Mouse (Mus musculus) right cerebral cortex, adult 2 months (tissue): ENCODE measurements around the gene Tmem156.
"Not testable (repeated sequence)": the region's sequence is repeated elsewhere in the genome, so short reads cannot be mapped to it uniquely, and the experiment has no call there.

Experiments used
- DNase-seq, 2 experiments: peaks; one replicate each; pipeline ENCODE4 v3.0.0; 2021 to 2022; ENCODE audit warnings: low spot score in 2 of 2

Tmem156 gene

DNA sequence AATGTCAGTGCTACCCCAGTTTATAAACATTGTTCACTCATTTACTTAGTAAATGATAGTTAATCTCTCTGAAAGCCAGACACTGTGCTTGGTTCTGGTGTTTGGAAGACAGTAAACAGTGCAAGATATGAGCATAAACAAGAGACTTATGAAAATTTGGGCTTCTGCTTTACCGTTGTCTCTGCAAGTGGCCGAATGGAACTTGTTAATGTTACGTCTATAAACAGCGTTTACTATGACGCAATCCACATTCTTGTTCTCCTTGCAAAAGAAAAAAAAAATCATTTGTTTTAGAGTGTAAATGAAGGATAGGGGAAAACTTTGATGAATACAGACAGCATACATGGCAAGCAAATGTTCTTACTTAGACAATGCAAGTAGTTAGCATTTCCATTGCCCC, at the start of gene Tmem156:
Tmem156 (minus strand) TSS at position 212 of the 400 bp plus-strand sequence.
- no peak for DNase-seq

DNA sequence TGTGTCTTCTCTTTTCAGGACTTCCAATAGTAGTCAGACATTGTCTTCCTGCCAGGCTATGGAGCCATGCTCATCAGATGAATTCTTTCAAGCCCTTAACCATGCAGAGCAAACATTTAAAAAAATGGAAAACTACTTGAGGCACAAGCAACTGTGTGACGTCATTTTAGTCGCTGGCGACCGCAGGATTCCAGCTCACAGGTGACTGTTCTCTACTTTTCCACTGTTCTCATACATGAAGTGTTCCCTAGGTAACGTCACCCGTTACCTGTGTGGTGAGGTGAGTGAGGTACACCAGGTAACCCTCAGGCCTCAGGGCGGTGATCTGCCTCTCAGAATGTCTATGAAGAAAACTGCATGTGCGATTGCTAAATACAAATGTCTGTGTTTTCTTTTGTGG, 49.3 kb upstream of the Tmem156 start:
- no peak for DNase-seq

DNA sequence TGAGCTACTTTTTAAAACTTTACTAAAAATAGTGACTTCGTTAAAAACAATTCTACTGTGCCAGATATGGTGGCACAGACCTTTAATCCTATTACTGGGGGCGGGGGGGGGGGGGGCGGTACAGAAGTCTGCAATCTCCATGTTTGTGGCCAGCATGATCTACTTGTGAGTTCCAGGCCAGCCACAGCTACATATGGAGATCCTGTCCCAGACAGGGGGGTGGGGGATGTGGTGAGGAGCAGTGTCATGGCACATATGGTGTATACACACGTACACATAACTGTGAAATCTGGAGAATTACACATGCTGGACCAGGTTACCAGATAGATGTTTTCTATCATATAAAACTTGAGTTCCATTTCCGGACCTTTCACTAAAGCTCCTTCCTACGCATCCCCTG, 45.1 kb upstream of the Tmem156 start:
- no peak for DNase-seq

DNA sequence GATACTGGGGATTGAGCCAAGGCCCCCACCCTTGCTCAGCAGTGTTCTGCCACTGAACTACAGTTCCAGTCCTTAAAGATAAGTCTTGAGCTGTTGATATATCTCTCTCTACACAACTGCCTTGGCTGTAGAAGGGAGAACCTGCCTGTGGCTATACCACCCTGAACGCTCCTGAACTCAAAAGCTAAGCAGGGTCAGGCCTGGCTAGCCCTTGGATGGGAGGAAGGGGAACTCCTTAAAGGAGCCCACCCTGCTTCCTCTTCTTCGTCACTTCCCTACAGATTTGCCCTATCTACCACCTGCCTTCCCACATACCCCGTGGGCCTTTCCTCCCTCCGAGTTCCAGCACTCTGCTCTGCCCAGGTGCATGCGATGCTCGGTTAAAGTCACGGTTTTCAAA, 44.2 kb upstream of the Tmem156 start:
- no peak for DNase-seq

DNA sequence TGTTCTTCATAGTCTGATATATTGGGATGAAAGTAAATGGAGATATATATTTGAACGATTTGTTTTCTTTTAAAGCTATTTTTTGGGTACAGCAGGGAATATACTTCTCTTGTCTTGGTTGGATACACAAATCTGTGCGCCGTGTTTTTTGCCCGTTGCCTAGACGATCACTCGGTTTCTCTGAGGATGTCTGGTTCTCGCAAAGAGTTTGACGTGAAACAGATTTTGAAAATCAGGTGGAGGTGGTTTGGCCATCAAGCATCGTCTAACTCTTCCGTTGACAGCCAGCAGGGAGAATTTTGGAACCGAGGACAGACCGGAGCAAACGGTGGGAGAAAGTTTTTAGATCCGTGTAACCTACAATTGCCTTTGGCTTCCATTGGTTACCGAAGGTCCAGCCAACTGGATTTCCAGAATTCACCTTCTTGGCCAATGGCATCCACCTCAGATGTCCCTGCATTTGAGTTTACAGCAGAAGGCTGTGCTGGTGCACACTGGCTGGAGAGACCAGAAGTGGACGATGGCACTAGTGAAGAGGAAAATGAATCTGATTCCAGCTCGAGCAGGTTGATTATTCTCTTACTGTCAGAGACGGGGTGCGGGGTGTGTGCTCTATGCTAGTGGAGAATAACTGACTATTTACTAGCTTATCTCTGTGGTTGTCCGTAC, 39.4 kb upstream of the Tmem156 start:
- peak; percentile 40 to 58 for DNase-seq

DNA sequence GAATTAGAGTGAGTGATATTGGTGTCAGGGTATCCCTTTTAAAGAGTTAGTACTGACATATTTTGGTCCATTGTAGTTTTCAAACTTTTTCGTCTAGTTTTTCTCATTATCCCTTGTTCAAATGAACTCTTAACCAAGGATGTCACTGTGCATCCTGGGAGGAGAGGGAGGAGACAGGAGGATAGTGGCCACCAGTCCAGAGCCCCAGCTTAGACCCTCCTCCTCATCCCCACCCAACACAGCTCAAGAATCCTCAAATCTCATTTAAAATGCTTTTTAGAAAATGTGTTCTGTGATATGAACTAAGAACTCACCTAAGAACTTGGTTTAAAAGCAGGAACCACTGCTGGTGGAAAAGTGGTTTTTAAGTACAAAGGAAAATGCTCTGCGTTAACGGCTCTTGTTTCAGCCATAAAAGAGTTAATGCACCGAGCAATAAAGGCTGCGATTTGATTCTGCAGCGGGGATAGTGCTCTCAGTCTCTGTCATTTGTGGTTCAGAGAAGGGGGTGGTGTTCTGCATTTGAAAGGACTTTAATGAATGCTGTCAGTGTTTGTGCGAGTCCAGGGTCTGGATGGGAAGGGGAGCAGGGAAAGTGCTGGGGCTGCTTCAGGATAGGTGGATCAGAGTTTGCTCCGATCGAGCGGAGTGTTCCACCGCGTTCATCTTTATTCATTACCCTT, 38.7 kb upstream of the Tmem156 start:
- peak in 1 of 2 experiments; percentile 50 for DNase-seq

DNA sequence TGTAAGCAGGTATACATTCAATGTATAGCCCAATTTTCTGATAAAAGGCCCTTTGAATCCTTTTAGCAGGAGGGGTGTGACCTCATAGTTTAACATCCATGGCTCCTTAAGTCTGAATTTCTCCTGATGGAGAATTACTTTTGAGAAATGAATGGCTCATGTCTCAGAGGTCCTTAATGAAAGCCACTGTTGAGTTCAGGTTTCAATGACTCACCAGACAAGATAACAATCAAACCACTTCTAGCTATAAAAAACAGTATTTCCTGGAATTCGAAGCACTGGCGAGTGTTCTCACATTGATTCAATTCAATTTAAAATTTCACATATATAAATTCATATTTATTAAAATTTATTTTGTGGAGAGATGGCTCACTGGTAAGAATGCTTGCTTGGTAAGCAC, 36.5 kb upstream of the Tmem156 start:
- no peak for DNase-seq

DNA sequence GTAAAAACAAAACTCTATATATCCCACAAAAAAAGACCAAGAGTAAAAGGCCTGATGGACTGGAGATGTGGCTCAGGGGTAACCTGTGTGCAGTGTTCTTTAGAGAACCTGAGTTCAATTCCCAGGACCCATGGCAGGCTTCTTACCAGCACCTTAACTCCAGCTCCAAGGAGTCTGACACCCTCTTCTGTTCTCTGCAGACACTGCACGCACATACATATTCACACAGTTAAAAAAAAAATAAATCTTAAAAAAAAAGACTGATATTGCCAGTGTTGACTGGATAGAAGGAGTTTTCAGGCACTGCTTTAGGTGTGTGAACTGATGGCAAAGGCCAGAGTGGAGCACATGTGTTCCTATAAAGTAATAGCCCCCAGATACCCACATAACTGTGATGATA, 34.2 kb upstream of the Tmem156 start:
- DNase-seq: no peak

DNA sequence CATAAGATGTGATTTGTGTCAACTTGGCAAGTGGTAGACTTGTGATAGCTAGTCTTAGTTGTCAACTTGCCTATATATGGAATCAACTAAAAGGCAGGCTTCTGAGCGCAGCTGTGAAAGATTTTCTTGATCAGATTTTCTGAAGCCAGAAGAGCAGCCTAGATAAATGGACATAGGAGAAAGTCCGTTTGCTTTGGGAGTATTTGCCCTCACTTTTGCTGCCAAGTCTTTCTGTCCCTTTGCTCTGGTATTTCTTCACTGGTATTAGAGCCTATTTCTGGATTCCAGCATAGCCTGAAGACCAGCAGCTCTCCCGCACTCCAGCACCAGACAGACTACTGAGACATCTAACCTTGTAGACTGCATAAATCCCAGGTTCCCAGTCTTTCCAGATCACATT, 30.7 kb upstream of the Tmem156 start:
- DNase-seq: no peak

DNA sequence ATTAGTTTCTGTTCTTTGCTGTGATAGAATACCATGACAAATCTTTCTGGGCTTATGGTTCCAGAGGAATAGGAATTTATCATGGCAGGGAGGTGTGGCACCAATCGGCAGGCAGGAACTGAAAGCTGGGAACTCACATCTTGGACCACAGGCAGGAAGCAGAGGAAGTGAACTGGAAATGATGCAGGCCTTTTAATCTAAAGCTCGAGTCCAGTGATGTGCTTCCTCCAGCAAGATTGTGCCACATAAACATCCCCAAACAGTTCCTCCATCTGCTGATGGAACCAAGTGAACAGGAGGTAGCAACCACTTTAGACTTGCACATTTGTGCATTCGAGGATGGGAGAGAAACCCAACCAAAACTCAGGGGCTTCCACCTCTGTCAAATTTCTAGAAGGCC, 28.0 kb upstream of the Tmem156 start:
- DNase-seq: no peak

DNA sequence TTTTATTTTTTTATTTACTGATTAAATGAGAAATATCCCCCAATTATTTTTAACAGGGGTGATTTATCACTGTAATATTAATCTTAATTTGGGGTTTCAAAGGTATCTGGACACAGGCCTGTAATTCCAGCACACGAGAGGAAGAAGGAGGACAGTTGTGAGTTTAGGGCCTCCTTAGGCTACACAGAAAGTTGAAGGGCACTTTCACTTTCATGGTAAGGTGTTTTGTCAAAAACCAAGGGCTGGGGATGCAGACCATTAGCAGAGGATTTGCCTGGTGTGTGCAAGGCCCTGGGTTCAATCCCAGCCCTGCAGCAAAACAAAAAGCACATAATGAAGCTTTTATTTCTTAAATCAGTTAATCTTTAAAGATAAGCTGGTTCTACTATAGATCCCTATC, 27.6 kb upstream of the Tmem156 start:
- no peak for DNase-seq

DNA sequence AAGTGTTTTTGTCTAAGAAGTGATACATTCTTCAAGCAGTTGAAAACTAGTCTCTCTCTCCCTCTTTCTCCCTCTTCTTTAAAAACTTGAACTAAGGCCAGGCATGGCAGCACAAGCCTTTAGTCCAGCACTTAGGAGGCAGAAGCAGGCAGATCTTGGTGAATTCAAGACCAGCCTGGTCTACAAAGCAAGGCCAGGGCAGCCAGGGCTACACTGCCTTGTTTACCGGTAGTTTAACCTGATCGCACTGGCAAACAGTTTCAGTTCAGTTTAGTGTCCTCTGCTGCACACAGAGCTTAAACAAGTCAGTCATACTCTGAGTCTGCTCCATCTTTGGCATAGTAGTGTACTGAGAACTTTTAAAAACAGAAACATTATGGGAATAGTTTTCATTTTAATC, 24.9 kb upstream of the Tmem156 start:
- no peak for DNase-seq

DNA sequence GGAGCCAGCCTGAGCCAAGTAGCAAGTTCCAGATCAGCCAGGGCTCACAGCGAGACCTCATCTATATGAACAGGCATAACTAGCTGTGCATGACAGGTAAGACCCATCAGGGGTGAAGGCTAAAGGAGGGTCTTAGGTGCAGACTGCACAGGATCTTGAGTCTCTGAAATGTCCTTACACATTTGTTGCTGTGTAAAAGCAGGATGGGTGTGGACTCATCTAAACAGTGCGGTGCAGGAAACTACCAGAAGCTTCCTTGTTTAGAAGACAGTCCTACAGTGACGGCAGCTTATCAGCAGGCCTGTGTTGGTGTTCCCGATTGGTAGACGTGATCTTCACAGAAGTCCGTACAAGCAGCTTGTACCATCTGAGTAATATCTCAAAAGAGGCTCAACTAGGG, 21.4 kb upstream of the Tmem156 start:
- no peak for DNase-seq

DNA sequence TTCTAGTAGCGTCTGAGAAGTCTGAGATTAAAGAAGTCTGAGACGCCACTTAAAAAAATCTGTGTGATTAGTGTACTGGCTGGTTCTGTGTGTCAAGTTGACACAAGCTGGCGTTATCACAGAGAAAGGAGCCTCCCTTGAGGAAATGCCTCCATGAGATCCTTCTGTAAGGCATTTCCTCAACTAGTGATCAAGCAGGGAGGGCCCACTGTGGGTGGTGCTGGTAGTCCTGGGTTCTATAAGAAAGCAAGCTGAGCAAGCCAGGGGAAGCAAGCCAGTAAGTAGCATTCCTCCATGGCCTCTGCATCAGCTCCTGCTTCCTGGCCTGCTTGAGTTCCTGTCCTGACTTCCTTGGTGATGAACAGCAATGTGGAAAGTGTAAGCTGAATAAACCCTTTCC, 20.3 kb upstream of the Tmem156 start:
- DNase-seq: not testable (repeated sequence)

DNA sequence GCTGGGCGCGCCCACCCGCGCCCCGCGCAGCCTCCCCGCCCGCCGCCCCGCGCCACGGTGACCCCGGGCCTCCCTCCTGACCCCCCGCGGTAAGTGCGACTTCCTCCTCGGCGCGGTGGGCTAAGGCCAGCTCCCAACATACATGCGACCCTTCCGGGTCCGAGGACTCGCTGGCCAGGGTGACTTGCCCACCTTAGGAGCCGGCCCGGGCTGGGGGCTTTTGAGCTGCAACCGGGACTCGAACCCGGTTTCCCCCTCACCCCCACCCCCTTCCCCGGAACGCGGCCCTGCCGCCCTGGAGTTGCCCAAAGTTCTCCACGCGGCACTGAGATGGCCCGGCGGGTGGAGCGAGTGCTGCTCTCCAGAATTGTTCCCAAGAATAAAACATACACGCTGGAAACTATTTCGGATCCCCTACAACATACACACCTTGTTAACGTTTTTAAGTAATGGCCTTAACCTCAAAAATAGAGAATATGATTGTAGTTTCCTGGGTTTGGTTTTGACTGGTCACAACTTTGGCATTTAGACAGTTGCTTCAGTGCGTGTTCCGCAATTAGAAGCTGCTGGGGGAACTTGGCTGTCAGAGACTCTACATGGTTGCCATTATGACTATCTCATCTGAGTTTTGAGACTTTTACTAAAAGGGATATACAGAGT, 16.0 kb upstream of the Tmem156 start:
- peak in 1 of 2 experiments; percentile 23 for DNase-seq

DNA sequence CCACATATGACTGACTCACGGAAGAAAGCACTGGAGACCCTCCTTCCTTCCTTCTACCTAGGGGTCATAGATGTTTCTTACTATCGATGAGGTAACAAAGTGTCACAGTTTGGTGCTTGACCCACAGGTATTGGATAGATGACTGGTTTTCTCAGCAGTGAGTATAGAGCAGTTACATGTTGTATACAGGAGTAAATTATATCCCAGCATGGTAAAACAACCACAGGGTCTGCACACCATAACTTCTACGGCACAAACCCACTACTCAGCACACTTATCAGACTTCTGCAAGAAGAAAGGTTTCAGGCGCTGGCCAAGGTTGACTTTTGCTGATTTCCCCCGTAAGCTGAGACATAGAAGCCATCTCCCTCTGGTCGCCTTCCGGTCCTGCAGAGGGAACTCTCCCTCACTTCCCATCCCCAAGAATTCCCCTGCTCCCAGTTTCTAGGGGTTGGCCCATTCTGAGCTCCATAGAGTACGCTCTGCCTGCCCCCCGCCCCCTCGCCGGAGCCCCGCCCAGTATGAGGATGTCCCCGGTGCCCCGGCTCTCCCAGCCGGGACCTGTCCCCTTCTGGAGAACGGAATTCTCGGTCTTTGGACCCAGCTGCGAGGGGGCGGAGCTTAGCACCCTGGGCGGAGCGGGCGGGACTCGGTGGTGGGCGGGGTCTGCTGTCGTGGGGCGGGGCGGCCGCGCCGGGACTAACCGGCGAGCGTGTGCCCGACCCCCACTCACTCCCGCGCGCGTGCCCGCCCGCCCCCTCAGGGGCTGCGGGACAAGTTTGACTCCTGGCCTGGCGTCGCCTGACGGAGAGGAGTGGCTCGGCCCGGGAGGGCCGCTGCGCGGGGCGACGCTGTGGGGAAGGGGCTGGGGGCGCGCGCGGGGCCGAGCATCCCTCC, 15.2 kb upstream of the Tmem156 start, which contains the start of gene Klhl5:
Klhl5 (plus strand) TSS at position 664 of the 897 bp plus-strand sequence.
- DNase-seq: peak; percentile 75 to 76

DNA sequence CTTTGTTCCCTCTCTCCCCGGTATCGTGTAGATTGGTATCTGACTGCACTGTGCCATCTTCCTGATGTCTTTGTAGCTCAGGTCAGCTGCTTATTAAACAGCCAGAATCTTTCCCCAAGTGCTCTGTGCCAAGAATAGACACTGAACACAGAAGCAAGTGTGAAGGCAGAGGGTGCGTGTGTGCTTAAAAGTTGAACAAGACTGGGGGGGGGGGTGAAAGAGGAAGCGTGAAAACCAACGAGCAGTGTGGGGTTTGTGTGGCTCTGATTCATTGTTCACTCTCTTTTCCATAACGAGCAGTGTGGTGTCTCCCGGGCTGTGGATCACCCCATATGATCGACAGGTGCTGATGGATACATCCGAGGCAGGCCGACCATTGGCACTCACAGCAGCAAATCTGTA, 10.7 kb upstream of the Tmem156 start:
- DNase-seq: no peak

DNA sequence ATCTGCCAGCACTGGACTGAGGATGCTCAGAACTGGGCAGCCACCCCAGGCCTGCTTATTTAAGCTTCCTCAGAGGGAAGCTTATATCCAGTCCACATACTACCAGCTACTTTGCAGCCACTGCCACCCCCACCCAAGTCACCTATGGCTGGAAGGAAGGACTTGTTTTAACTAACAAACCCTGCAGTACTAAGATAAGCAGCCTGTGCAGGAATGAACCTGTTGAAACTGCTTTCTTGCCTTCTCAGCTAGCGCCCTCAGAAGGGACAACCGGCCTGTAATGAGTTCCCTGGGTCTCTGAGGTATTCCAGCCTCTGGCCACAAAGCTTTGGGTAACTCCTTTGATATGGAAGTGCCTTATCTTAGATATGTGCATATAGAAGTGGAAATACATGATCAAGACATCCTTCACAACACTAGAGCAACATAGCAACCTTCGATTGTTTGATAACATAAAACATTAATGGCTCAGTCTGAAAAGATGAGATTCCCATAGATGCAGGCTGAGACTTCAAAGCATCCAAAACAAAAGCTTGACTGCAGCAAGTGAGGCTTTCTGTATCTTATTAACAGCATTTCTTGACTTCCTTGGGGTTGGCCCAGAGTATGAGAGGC, 10.2 kb upstream of the Tmem156 start:
- DNase-seq: no peak

DNA sequence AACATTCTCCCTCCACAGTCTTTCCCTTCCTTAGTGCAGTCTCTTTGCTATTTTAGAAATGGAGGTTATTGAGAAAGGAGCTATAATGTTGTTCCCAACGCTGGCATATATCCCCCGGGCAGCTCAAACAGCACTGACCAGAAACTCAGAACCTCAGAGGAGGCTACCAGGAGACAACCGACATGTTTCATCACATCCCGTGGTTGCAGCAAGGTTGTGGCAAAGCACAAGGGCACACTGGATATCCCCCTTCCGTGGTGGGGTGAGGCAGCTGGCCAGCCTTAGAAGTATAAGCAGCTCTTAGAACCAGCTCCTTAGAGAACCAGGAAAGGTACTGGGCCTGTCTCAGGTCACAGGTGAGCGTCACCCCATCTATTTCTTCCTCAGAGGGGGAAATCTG, 9.7 kb upstream of the Tmem156 start:
- DNase-seq: no peak

DNA sequence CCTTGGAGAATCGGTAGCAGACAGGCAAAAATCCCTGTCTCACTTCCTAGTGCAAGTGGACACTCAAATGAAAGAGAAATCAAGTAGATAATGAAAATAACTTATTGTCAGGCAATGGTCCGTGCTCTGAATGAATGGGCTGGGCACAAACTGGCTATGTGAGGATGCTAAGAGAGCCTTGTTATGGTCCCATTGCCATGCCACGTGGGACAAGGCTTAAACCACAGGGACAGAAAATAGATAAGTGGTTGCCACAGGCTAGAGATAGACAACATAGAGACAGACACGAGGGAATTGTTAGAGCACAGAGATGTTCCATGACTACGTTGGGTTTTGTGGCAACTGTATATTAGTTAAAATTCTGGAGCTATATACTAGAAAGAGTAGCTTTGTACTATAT, 9.3 kb upstream of the Tmem156 start:
- DNase-seq: no peak

DNA sequence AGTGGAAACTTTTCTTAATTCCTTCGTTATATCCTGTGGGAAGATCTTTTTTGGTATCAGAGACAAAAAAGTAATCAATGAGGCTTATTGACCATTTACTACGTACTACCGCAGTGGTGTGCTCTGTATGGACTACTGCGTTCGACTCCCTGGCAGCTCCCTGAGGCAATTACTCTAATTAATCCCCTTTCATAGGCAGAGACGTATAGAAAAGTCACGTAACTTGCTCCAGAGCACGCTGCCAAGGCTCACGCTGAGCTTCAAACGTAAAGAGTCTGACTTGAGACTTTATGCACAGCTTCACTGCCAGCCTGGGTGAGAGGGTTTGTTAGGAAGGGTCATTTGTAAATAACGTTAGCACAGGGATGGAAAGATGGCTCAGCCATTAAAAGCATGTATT, 8.1 kb upstream of the Tmem156 start:
- DNase-seq: no peak

DNA sequence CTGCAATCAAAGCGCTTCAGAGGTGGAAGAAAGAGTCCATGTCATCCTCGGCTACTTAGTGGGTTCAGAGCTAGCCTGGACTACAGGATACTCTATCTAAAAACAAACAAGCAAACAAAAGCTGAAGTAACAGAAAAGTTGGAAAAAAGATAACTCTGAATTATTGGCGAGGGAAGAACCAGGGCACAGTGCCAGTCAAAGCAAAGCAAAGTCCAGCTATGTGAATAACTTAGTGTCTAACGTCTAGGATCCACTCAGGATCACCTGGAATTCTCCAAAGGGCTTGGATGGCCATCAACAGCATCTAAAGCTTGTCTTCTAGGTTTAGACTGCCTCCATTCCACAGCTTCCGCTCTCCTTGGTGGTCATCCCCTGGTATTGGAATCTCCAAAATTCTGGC, 5.5 kb upstream of the Tmem156 start:
- no peak for DNase-seq
